Mouse (Mus musculus) NIH3T3 (cell line): Measurements from ENCODE around the gene Olfr94.
"Not testable (repeated sequence)": the region's sequence is repeated elsewhere in the genome, so short reads cannot be mapped to it uniquely, and the experiment has no call there.

Source experiments
- DNase-seq: peaks from one replicate; pipeline ENCODE4 v3.0.0-alpha.2; 2012; ENCODE audit warnings: low read depth

Gene Olfr94

GRCm38 (mm10) chr17:37200894-37201293 lies at the start of gene Olfr94:
Olfr94 (minus strand) TSS chr17:37200994.
- no peak for DNase-seq

GRCm38 (mm10) chr17:37250544-37250943 lies 49.8 kb upstream of the Olfr94 start:
- DNase-seq, result peak; percentile 63

GRCm38 (mm10) chr17:37249460-37249859 lies 48.7 kb upstream of the Olfr94 start:
- DNase-seq, result peak; percentile 34

- peak; percentile 67 for DNase-seq
These were observed 45.9 kb upstream of the Olfr94 start for GRCm38 (mm10) chr17:37246715-37247114.

- no peak for DNase-seq
These were observed 41.4 kb upstream of the Olfr94 start for GRCm38 (mm10) chr17:37242198-37242597.

- not testable (repeated sequence) for DNase-seq
These were observed 36.4 kb upstream of the Olfr94 start, which contains the start of gene Olfr97 for GRCm38 (mm10) chr17:37237230-37237629. Olfr97 (minus strand) TSS chr17:37237330.

- peak; percentile 53 for DNase-seq
These were observed 21.1 kb upstream of the Olfr94 start for GRCm38 (mm10) chr17:37221879-37222278.

- DNase-seq, result no peak
These were observed 19.1 kb upstream of the Olfr94 start, which contains the start of gene Olfr96 for GRCm38 (mm10) chr17:37219846-37220245. Olfr96 (plus strand) TSS chr17:37220146.

GRCm38 (mm10) chr17:37218486-37218885 lies 17.7 kb upstream of the Olfr94 start:
- DNase-seq, result peak; percentile 91

GRCm38 (mm10) chr17:37213018-37213417 lies 12.2 kb upstream of the Olfr94 start, which contains the start of gene Olfr95:
Olfr95 (minus strand) TSS chr17:37213118.
- no peak for DNase-seq

- no peak for DNase-seq
These were observed 10.3 kb upstream of the Olfr94 start for GRCm38 (mm10) chr17:37210884-37211768.

- DNase-seq, result no peak
These were observed 3.1 kb upstream of the Olfr94 start for GRCm38 (mm10) chr17:37203917-37204236.

GRCm38 (mm10) chr17:37203206-37203916 lies 2.6 kb upstream of the Olfr94 start:
- DNase-seq, result peak; percentile 95

- no peak for DNase-seq
These were observed 3.7 kb downstream of the Olfr94 start for GRCm38 (mm10) chr17:37196845-37197724.

- DNase-seq, result peak; percentile 94
These were observed 6.0 kb downstream of the Olfr94 start for GRCm38 (mm10) chr17:37194782-37195181.

- no peak for DNase-seq
These were observed 7.1 kb downstream of the Olfr94 start, which contains the start of gene Ubd for GRCm38 (mm10) chr17:37193656-37194055. Ubd (plus strand) TSS chr17:37193892.

GRCm38 (mm10) chr17:37193032-37193431 lies 7.8 kb downstream of the Olfr94 start:
- DNase-seq, result peak; percentile 83

GRCm38 (mm10) chr17:37190711-37191110 lies 10.1 kb downstream of the Olfr94 start:
- peak; percentile 45 for DNase-seq

GRCm38 (mm10) chr17:37185474-37185873 lies 15.3 kb downstream of the Olfr94 start:
- DNase-seq, result peak; percentile 59

GRCm38 (mm10) chr17:37161394-37161793 lies 39.4 kb downstream of the Olfr94 start, which contains the start of gene Olfr93:
Olfr93 (minus strand) TSS chr17:37161494.
- DNase-seq, result no peak
